Mouse (Mus musculus): ENCODE results near the gene Zmym5. TPM values are rescaled to one million over a fixed set of nuclear protein-coding genes. Genes with fewer than 3 reads are reported as not detected.
A peak's percentile ranks its signal among the peaks of the same experiment; 100 is the strongest.
"Not testable (repeated sequence)": the region's sequence is repeated elsewhere in the genome, so short reads cannot be mapped to it uniquely, and the experiment has no call there.

Gene Zmym5
- polyA plus RNA-seq (2012; rRNA removed), result 24.5 and 32.9 TPM in 2 replicates
- polyA plus RNA-seq (2014; fragmentation: Nextera tagmentation; extraction: Ambion mirVana), result 22.0 and 24.4 TPM in 2 replicates

DNA sequence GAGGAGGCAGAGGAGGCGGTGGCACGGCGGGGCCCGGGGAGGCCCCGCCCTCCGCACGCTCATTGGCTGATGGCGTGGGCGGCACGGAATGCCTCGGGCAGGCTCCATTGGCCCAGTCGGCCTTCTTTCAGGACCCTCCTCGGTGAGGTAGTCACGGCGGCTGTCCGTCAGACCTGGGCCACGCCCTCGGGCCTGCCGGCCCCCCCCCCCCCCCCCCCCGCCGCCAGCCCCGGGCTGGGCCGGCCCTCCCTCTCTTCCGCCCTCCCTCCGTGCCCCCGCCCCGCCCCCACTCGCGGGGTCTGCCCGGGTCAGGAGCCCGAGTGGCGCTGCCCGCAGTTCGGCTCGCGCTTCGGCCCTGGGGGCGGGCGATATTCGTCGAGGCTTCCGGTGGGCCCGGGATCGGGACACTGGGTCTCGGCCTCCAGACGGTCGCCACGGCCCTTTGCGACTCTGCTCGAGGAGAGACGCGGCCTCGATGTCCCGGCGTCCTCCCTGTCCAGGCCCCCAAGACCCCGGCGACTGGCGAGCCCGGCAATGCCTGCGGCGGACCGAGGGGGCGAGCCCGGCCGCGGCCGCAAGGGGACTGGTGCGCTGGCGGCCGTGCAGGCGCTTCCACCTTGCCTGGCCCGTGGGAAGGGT is at the start of gene Zmym5:
TSS of gene Zmym5 (minus strand) at position 16 of the 639 bp plus-strand sequence.
- WGBS, result under 1% methylated on average over 17 of the region's 72 CpGs
- ATAC-seq (ENCODE audit: low FRiP score, low read depth), result peak; percentile 97

DNA sequence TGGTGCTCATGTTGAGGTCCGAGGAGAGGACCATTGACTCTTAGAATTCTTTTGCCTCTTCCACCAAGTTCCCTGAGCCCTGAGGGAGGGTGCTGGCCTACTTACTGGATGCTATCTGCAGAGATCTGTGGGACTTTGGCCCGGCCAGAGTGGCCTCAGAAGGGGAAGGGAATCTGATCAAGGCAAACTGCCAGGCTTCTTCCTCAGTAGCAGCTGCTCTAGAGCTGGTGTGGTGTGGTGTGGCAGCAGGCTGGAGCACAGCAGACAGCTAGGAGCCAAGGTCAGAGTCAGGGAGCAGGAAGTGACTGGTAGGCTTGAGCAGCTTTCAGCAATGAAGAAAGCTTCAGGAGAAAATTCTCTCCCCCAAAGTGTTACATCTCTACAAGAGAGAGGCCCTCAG is 38.2 kb upstream of the Zmym5 start:
- TF ChIP-seq POLR2A (IDR thresholded peaks at IDR 0.05; ENCODE audit: borderline replicate concordance, extremely low read depth, insufficient read depth, insufficient read length), result no peak
- ATAC-seq (ENCODE audit: low FRiP score, low read depth), result no peak
- no peak overlapping the region for H3K4me2 ChIP-seq (replicated peaks; ENCODE audit: low read depth, low read length, severe bottlenecking)

More for the DNA sequence above, at the start of gene Zmym5:
- peak within 1 kb of the TSS; percentile 71 for H3K4me3 ChIP-seq (replicated peaks; ENCODE audit: low read length)
- not testable (repeated sequence) for H3K9me3 ChIP-seq (ENCODE audit: control insufficient read depth, low read length); H3K4me1 ChIP-seq (ENCODE audit: control insufficient read depth, insufficient read depth, low read length); H3K36me3 ChIP-seq (ENCODE audit: control insufficient read depth, insufficient read depth, low read length); H3K27me3 ChIP-seq (ENCODE audit: control insufficient read depth, insufficient read depth, low read length)
- H3K9ac ChIP-seq (ENCODE audit: low read depth, low read length, severe bottlenecking), result peak within 1 kb of the TSS; percentile 90
- peak within 1 kb of the TSS; percentile 96 for H3K27ac ChIP-seq (replicated peaks; ENCODE audit: low read depth, low read length)
- DNase-seq (ENCODE audit: low spot score), result peak; percentile 85
- 0 out of 2 replicates have a peak, but pooled peaks have one; percentile 41 for TF ChIP-seq POLR2A (IDR thresholded peaks at IDR 0.05; ENCODE audit: borderline replicate concordance, extremely low read depth, insufficient read depth, insufficient read length)
- peak within 1 kb of the TSS; percentile 58 for H3K4me2 ChIP-seq (replicated peaks; ENCODE audit: low read depth, low read length, severe bottlenecking)

DNA sequence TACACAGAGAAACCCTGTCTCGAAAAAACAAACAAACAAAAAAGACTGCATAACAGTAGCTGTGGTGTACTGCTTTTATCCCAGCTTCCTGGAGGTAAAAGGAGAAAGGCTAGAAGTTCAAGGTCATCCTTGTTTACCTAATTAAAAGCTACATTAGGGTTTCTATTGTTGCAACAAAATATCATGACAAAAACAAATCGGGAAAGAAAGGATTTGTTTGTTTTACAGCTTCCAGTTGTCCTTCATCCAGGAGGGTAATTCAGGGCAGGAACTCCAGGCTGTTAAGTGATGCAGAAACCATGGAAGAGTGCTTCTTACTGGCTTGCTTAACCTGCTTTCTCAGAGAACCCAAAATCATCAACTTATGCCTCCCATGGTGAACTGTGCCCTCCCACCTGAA is 36.8 kb upstream of the Zmym5 start:
- Histone ChIP-seq H3K4me3 (replicated peaks; ENCODE audit: low read length) (no peak overlapping the region), H3K9ac (ENCODE audit: low read depth, low read length, severe bottlenecking) (no peak overlapping the region), H3K27ac (replicated peaks; ENCODE audit: low read depth, low read length) (no peak overlapping the region), H3K9me3 (ENCODE audit: control insufficient read depth, low read length) (0 out of 2 replicates have a peak, but pooled peaks cover 6% of the 10 kb centered on the region), H3K27me3 (ENCODE audit: control insufficient read depth, insufficient read depth, low read length) (no peaks in the 10 kb centered on the region), H3K4me1 (ENCODE audit: control insufficient read depth, insufficient read depth, low read length) (no peaks in the 10 kb centered on the region), H3K36me3 (ENCODE audit: control insufficient read depth, insufficient read depth, low read length) (no peaks in the 10 kb centered on the region), H3K4me2 (replicated peaks; ENCODE audit: low read depth, low read length, severe bottlenecking) (no peak overlapping the region)
- no peak for DNase-seq (ENCODE audit: low spot score)
- no peak for ATAC-seq (ENCODE audit: low FRiP score, low read depth)
- WGBS, result 66% methylated on average over 2 of the region's 2 CpGs
- TF ChIP-seq POLR2A (IDR thresholded peaks at IDR 0.05; ENCODE audit: borderline replicate concordance, extremely low read depth, insufficient read depth, insufficient read length), result no peak

More for the DNA sequence above, 38.2 kb upstream of the Zmym5 start:
- Histone ChIP-seq H3K36me3 (ENCODE audit: control insufficient read depth, insufficient read depth, low read length) (no peaks in the 10 kb centered on the region), H3K27ac (replicated peaks; ENCODE audit: low read depth, low read length) (no peak overlapping the region), H3K27me3 (ENCODE audit: control insufficient read depth, insufficient read depth, low read length) (no peaks in the 10 kb centered on the region), H3K9ac (ENCODE audit: low read depth, low read length, severe bottlenecking) (no peak overlapping the region), H3K4me3 (replicated peaks; ENCODE audit: low read length) (no peak overlapping the region), H3K9me3 (ENCODE audit: control insufficient read depth, low read length) (peaks cover 17% of the 10 kb centered on the region), H3K4me1 (ENCODE audit: control insufficient read depth, insufficient read depth, low read length) (no peaks in the 10 kb centered on the region)
- DNase-seq (ENCODE audit: low spot score), result no peak
- 70% methylated on average over 2 of the region's 2 CpGs for WGBS

DNA sequence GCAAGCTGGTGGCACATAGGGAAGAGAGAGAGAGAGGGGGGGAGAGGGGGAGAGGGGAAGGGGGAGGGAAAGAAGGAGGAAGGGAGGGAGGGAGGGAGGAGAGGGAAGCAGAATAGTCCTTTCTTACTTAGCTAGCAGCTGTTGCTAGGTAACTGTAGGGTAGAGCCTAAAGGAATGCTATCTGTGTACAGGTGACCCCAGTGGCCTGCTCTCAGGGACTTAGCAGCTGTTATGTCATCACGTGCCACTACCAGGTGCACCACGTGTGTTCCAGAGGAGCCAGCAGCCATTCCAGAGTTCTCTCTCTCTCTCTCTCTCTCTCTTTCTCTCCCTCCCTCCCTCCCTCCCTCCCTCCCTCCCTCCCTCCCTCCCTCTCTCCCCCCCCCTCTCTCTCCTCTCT is 33.0 kb upstream of the Zmym5 start:
- Histone ChIP-seq H3K27ac (replicated peaks; ENCODE audit: low read depth, low read length) (no peak overlapping the region), H3K9me3 (ENCODE audit: control insufficient read depth, low read length) (no peaks in the 10 kb centered on the region), H3K4me3 (replicated peaks; ENCODE audit: low read length) (no peak overlapping the region), H3K9ac (ENCODE audit: low read depth, low read length, severe bottlenecking) (no peak overlapping the region), H3K27me3 (ENCODE audit: control insufficient read depth, insufficient read depth, low read length) (no peaks in the 10 kb centered on the region), H3K4me2 (replicated peaks; ENCODE audit: low read depth, low read length, severe bottlenecking) (no peak overlapping the region), H3K4me1 (ENCODE audit: control insufficient read depth, insufficient read depth, low read length) (no peaks in the 10 kb centered on the region), H3K36me3 (ENCODE audit: control insufficient read depth, insufficient read depth, low read length) (no peaks in the 10 kb centered on the region)
- DNase-seq (ENCODE audit: low spot score) (no peak), ATAC-seq (ENCODE audit: low FRiP score, low read depth) (no peak)
- 7% methylated on average over 2 of the region's 2 CpGs for WGBS
- TF ChIP-seq POLR2A (IDR thresholded peaks at IDR 0.05; ENCODE audit: borderline replicate concordance, extremely low read depth, insufficient read depth, insufficient read length), result no peak

DNA sequence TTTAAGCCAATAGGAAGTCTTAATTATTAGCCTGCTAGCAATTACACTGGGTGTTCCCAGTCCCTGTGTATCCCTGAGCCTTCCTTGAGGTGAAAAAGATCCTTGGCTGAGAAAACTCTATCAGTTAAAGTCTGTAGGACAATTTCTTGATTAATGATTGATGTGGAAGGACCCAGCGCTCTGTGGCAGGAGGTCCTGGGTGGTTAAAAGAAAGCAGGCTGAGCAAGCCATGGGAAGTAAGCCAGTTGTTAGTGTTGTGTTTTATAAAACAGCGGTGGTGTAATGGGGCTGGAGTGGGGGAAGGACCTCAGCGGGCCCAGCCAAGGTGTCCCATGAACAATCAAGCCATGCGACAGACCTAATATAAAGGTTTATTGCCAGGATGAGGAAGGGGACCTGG is 32.5 kb upstream of the Zmym5 start:
- Histone ChIP-seq H3K27me3 (ENCODE audit: control insufficient read depth, insufficient read depth, low read length) (no peaks in the 10 kb centered on the region), H3K4me2 (replicated peaks; ENCODE audit: low read depth, low read length, severe bottlenecking) (no peak overlapping the region), H3K27ac (replicated peaks; ENCODE audit: low read depth, low read length) (no peak overlapping the region), H3K4me3 (replicated peaks; ENCODE audit: low read length) (no peak overlapping the region), H3K36me3 (ENCODE audit: control insufficient read depth, insufficient read depth, low read length) (no peaks in the 10 kb centered on the region), H3K9me3 (ENCODE audit: control insufficient read depth, low read length) (no peaks in the 10 kb centered on the region), H3K4me1 (ENCODE audit: control insufficient read depth, insufficient read depth, low read length) (no peaks in the 10 kb centered on the region), H3K9ac (ENCODE audit: low read depth, low read length, severe bottlenecking) (no peak overlapping the region)
- TF ChIP-seq POLR2A (IDR thresholded peaks at IDR 0.05; ENCODE audit: borderline replicate concordance, extremely low read depth, insufficient read depth, insufficient read length), result no peak
- DNase-seq (ENCODE audit: low spot score) (no peak), ATAC-seq (ENCODE audit: low FRiP score, low read depth) (no peak)
- WGBS, result 34% methylated on average over 4 of the region's 4 CpGs

DNA sequence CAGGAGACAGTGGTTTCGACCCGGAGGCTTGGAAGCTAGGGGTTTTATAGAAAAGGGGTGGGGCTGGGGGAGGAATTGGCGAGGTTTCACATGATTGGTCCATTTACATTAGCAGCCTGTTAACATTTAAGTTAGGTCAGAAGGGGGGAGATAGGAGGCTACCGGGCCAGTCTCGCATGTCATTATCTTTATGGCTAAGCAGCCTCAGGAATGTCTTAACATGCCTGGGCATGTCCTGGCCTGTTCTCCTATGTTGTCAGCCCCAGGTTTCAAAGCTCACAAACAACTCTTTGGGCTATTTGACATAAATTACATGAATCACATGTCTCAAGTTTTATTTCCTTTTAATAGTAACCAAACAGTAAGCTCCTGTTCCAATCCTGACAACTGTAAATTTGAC is 23.1 kb upstream of the Zmym5 start:
- not testable (repeated sequence) for H3K36me3 ChIP-seq (ENCODE audit: control insufficient read depth, insufficient read depth, low read length); H3K4me3 ChIP-seq (replicated peaks; ENCODE audit: low read length); H3K9ac ChIP-seq (ENCODE audit: low read depth, low read length, severe bottlenecking); H3K27ac ChIP-seq (replicated peaks; ENCODE audit: low read depth, low read length); H3K9me3 ChIP-seq (ENCODE audit: control insufficient read depth, low read length); H3K4me2 ChIP-seq (replicated peaks; ENCODE audit: low read depth, low read length, severe bottlenecking); DNase-seq (ENCODE audit: low spot score); H3K27me3 ChIP-seq (ENCODE audit: control insufficient read depth, insufficient read depth, low read length); ATAC-seq (ENCODE audit: low FRiP score, low read depth)
- H3K4me1 ChIP-seq (ENCODE audit: control insufficient read depth, insufficient read depth, low read length), result peaks cover 11% of the 10 kb centered on the region; the same call in 1 of the 2 replicates
- 73% methylated on average over 5 of the region's 5 CpGs for WGBS

DNA sequence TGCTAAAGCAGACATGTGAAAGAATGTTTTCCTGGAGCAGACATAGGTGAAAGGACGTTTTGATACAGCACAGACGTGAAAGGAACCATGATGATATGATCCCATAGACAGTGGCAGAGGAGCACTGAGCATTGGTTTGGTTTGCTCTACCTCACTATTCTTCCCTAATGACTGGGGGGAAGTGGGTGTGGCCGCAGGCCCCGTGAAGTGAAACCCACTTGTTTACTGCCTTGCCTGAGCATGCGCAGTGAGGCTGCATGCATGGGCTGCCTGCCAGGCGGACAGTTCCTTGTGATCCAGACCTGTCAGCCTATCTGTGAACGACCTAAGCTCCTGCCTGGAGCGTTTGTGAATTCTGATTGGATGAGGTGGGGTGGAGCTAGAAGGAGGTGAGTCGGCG is 21.7 kb upstream of the Zmym5 start:
- not testable (repeated sequence) for H3K27me3 ChIP-seq (ENCODE audit: control insufficient read depth, insufficient read depth, low read length); H3K27ac ChIP-seq (replicated peaks; ENCODE audit: low read depth, low read length); DNase-seq (ENCODE audit: low spot score); H3K4me3 ChIP-seq (replicated peaks; ENCODE audit: low read length); H3K36me3 ChIP-seq (ENCODE audit: control insufficient read depth, insufficient read depth, low read length); H3K9me3 ChIP-seq (ENCODE audit: control insufficient read depth, low read length); H3K9ac ChIP-seq (ENCODE audit: low read depth, low read length, severe bottlenecking); ATAC-seq (ENCODE audit: low FRiP score, low read depth)
- Histone ChIP-seq H3K4me2 (replicated peaks; ENCODE audit: low read depth, low read length, severe bottlenecking) (0 out of 2 replicates have a peak overlapping the region, but pooled peaks have one; percentile 13), H3K4me1 (ENCODE audit: control insufficient read depth, insufficient read depth, low read length) (peaks cover 11% of the 10 kb centered on the region; the same call in 1 of the 2 replicates)
- 43% methylated on average over 10 of the region's 10 CpGs for WGBS

Data from limb, embryonic 14.5 days (tissue).